Mouse (Mus musculus) CD4-positive, CD25-positive, alpha-beta regulatory T cell, adult 2 months (primary cell): ENCODE results near the gene Fxyd4.

Experiments
- DNase-seq: peaks from one replicate; pipeline ENCODE4 v3.0.0-alpha.2; 2012; ENCODE audit warnings: low read depth, low spot score

Fxyd4 gene

GRCm38 (mm10) chr6:117917576-117917975 is 19.9 kb downstream of the Fxyd4 start:
- peak; percentile 81 for DNase-seq

DNA sequence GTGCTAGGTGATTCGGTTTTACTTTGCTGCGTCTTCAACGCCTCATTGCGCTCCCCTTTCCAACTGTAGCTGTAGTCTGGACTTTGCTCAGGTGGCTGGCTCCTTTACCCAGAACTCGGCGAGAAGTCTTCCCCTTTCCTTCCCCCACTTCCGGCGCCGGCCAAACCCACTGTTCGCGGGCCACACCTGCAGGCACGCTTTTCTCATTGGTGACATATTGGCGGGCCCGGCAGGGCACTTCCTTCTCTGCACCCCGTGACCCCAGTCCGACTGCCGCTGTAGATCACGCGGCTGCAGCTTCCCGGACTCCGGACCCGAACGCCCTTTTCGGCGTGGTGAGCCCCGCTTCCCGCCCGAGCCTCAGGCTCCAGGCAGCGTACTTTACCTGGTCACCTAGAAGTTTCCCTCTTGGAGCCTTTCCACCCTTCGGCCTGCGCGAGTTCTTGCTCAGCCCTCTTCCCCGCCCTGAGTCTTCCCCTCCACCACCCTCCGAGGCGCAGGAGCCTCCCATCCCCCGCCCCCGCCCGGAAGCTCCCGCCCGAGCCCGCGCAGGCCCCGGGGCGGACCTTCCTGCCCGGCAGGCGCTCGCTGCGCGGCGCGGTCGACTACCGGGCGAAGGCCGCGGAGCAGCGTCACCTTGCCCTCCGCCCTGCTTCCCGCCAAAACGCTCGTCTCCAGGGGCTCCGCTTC is 20.6 kb downstream of the Fxyd4 start:
- DNase-seq: peak; percentile 90

DNA sequence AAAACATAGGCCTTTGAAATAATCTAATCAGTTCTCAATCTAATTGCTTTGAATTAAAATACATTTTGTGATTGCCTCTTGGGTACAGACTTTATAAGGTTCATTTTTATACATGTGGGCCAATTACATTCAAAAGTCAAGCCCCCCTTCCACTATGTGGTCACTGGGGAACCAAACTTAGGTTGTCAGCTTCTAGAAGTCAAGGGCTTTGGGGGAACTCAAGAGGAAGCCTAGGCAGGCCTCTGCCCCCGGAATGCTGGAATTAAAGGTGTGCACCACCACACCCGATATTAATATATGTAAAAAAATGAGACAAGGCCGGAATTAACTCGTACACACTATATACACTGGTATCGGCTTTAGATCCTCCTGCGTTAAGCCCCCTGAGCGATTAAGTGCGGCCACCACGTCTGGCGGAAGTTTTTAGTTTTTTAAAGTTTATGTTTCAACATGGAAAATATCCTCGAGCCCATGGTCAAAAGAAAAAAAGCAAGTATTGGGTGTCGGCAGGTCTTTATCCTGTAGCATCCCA is 21.2 kb downstream of the Fxyd4 start:
- no peak for DNase-seq

GRCm38 (mm10) chr6:117914541-117914940 is 23.0 kb downstream of the Fxyd4 start:
- DNase-seq: no peak

GRCm38 (mm10) chr6:117910120-117910661 is 27.3 kb downstream of the Fxyd4 start:
- DNase-seq: no peak

GRCm38 (mm10) chr6:117908424-117908900 is 29.0 kb downstream of the Fxyd4 start:
- peak; percentile 56 for DNase-seq

GRCm38 (mm10) chr6:117907979-117908355 is 29.5 kb downstream of the Fxyd4 start:
- no peak for DNase-seq

DNA sequence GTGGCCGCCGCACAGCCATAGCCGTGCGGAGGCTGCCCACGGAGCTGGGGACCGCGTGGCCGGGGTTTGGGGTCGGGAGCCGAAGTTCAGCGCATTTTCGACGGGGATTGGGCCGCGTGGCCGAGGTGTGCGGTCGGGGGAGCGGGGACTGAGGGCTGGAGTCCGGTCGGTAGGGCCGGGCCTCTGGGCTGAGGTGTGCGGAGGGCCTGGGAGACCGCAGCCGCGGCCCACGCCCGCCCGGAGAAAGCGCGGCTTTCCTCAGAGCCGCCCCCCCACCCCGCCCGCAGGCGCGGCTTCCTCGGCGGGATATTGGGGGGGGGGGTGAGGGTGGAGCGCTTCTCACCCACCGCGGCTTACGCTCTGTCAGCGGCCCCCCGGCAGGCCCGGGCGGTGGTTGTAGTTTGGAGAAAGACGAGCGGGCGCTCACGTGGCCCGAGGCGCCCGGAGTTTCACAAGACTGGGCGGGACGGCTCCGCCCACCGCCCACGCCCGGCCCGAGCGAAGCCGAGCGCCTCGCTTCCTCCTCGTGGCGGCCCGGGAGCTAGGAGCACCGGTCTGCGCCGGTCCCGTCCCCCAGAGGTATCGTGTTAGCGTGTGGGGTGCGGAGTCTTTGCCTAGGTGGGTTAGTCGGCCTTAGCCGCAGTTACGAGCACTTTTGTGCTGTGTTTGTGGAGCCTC is 30.1 kb downstream of the Fxyd4 start:
- DNase-seq: peak; percentile 97

GRCm38 (mm10) chr6:117906590-117907271 is 30.8 kb downstream of the Fxyd4 start:
- peak; percentile 99 for DNase-seq

GRCm38 (mm10) chr6:117906015-117906531 is 31.4 kb downstream of the Fxyd4 start:
- DNase-seq: no peak

DNA sequence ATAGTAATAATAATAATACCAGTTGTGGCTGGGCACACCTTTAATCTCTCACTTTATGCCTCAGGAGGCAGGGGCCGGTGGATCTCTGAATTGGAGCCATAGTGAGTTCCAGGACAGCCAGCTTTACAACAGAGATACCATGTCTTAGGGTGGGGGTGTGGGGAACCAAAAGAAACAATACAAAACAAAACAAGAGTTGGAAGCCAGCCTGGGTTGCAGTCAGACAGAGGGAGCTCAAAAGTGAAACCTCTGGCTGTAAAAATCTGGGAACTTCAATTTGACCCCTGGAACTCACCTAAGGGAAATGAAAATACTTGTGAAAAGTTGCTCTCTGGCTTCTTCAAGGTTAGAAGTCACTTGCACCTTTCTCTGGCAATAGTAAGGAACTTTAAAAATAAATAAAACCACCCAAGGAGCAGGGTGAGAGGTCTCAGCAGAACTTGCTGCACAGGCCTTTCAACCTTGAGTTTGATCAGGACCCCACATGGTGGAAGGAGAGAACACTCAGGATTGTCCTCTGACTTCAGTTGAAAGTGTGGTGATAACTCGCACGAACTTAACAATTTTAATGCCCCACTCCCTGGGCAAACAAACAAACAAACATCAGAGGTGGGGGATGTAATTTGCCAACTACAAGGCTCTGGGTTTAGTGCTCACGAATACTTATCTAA is 32.1 kb downstream of the Fxyd4 start:
- DNase-seq: no peak

DNA sequence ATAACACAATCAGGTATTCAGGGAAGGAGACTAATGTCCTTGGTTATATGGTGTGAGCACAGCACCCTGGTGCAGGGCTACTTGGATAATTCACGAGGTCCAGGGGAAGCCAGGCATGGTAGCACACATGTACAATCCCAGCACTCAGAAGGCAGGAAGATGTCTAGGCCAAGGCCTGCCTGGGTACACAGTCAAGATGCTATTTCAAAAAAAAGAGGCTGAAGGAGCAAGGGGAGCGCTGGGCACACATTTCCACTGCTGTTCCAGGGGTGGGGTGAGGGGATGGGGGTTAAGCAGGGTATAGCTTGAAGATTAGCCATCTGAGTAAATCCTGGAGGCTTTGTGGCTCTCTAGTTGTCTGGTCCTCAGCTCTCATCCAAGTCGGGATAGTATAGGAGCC is 33.7 kb downstream of the Fxyd4 start:
- no peak for DNase-seq

DNA sequence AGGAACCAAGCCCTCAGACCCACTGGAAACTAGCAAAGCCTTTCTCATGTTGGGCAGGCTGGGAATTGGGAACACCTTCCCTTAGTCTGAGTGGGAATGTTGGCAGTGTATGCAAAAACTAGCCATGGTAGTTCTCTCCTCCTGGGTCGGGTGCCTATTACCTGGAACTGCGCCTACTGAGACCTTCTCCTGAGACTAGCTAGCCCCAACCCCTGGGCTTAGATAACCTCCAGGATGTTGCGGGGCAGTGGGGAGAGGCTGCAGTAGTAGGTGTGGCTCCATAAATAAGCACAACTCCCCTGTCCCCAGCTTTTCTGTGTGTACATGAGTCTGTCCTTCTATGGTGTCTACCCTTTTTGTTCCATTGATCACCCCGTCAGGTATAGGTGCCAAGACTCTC is 34.9 kb downstream of the Fxyd4 start:
- DNase-seq: peak; percentile 30

DNA sequence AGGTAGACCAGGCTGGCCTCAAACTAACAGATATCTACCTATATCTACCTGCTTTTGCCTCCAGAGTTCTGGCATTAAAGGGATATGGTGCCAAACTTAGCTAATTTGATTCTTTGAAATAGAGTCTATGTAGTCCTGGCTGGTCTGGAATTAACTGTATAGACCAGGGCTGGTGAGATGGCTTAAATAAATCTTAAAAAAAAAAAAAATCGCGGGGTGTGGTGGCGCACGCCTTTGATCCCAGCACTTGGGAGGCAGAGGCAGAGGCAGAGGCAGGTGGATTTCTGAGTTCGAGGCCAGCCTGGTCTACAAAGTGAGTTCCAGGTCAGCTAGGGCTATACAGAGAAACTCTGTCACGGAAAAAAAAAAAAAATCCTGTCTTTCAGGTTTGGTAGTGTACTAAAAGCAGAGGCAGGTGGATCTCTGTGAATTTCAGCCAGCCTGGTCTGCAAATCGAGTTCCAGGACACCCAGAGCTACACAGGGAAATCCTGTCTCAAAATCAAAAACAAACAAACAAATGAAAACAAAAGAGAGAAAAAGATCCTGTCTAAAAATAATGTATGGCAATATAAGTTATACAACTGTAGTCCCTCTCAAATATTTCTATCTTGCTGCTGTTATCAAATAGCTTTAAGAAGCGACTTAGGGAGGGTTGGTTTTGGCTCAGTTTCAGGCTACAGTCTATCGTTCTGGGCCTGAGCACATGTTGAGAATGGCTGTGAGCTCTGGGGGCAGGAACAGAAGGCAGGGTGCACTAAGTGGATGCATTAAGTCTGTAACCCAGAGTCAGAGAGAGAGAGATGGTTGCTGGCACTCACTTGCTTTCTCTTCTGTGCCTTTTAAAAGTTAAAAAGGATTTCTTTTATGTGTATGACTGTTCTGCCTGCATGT is 35.7 kb downstream of the Fxyd4 start:
- peak; percentile 46 for DNase-seq

DNA sequence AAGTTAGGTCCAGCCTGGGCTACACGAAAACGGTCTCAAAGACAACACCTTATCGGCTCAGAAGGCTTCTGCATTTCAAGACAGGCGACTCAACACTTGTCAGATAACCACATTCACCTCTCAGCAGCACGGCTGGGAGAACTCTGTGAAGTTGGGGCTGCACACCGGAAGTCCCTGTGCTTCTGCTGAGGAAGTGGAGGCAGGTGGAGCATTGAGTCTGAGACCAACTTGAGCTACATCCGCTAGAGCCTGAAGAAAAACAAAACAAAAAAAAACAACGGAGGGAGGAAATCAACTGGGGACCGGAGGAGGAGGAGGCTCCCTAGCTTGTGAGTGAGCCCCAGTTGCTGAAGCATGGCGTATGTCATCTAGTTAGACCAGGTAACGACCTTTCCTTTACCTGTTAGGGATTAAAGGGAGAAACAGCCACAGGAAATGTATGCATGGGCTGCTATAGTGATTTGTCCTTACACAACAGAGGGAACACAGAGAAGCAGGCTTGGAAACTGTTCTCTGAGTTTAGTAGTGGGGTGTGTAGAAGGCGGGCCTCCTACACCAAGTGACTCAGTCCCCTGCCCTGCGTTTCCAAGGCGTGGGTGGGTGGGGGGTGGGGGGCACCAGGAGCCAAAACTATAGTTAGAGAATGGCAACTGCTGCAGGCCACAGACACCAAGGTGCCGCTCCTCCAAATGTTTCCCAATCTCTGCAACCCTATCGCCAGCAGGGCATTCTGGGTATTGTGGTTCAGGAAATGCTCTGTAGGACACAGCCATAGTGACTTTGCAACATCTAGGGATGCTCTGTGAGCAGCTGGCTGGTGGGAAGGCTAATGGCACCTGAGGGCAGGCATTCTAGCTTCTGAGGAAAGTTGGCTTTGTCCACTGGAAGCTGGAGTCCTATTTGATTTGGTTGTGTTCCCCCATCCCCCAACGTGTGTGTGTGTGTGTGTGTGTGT is 37.1 kb downstream of the Fxyd4 start, which contains the start of gene Hnrnpf:
Gene Hnrnpf, plus strand, starts transcription at position 199 of the 955 bp plus-strand sequence.
- DNase-seq: peak; percentile 91

- no peak for DNase-seq
Measured at GRCm38 (mm10) chr6:117897800-117898199, 39.7 kb downstream of the Fxyd4 start.

- DNase-seq: no peak
Measured at GRCm38 (mm10) chr6:117893435-117893834, 44.1 kb downstream of the Fxyd4 start.

- no peak for DNase-seq
Measured at GRCm38 (mm10) chr6:117892386-117892785, 45.1 kb downstream of the Fxyd4 start.
